8 mouse cellular contexts compared by ENCODE assay signal in genomic region chr13:101692866-101693691, GRCm38 (mm10).
A peak's percentile ranks its signal among the peaks of the same experiment; 100 is the strongest.
DNase-seq lines count a peak whose midpoint lies in the region; ATAC-seq and TF ChIP-seq lines count a peak whose summit lies in the region.

No protein-coding gene starts in this region.

- WGBS in heart, embryonic 10.5 days, result 54% methylated on average over 7 of the region's 7 CpGs
- WGBS in embryonic facial prominence, embryonic 14.5 days, result 54% methylated on average over 7 of the region's 7 CpGs
- WGBS in limb, embryonic 14.5 days, result 48% methylated on average over 7 of the region's 7 CpGs

- intact Hi-C loops in heart, postnatal 25 days (cut with DNase I), result loop anchor here (10.0 kb wide), 1 partner anchor 948 kb away; the partner anchor contains the start of gene Mrps36

- ATAC-seq in G1E (ENCODE audit: extremely low read depth, insufficient number of reproducible peaks, low FRiP score, poor library complexity, severe bottlenecking), result no peak
- no peak for ATAC-seq in embryonic facial prominence, embryonic 14.5 days (ENCODE audit: low read depth)
- ATAC-seq in limb, embryonic 14.5 days (ENCODE audit: low FRiP score, low read depth), result no peak

- H3K36me3 ChIP-seq in heart, embryonic 10.5 days, result peaks cover 14% of the 10 kb centered on the region
- H3K36me3 ChIP-seq in G1E (replicated peaks), result peaks cover 43% of the 10 kb centered on the region
- peaks cover 14% of the 10 kb centered on the region for H3K36me3 ChIP-seq in embryonic facial prominence, embryonic 14.5 days (ENCODE audit: control insufficient read depth, insufficient read depth, low read length)
- H3K36me3 ChIP-seq in limb, embryonic 14.5 days (ENCODE audit: control insufficient read depth, insufficient read depth, low read length), result peaks cover 13% of the 10 kb centered on the region

- peak; percentile 73 for DNase-seq in heart, embryonic 10.5 days (ENCODE audit: low spot score)
- DNase-seq in heart, postnatal 25 days (ENCODE audit: low spot score), result no peak
- no peak for DNase-seq in G1E (ENCODE audit: low spot score)
- DNase-seq in embryonic facial prominence, embryonic 14.5 days (ENCODE audit: low spot score), result no peak
- DNase-seq in limb, embryonic 14.5 days (ENCODE audit: low spot score), result no peak
- peak; percentile 74 for DNase-seq in telencephalon, adult 2 months (ENCODE audit: low read depth, low spot score)
- no peak for DNase-seq in layer of hippocampus, adult 11-12 months (ENCODE audit: low spot score)
- no peak for DNase-seq in urinary bladder, adult 2 months (ENCODE audit: low spot score)

- no peak for TF ChIP-seq POLR2A in limb, embryonic 14.5 days (IDR thresholded peaks at IDR 0.05; ENCODE audit: borderline replicate concordance, extremely low read depth, insufficient read depth, insufficient read length)

- peaks cover 37% of the 10 kb centered on the region for H3K4me1 ChIP-seq in heart, embryonic 10.5 days
- H3K4me1 ChIP-seq in G1E (ENCODE audit: insufficient read depth, low read depth, low read length), result peaks cover 62% of the 10 kb centered on the region
- H3K4me1 ChIP-seq in embryonic facial prominence, embryonic 14.5 days (ENCODE audit: control insufficient read depth, insufficient read depth, low read length), result peaks cover 38% of the 10 kb centered on the region
- peaks cover 41% of the 10 kb centered on the region for H3K4me1 ChIP-seq in limb, embryonic 14.5 days (ENCODE audit: control insufficient read depth, insufficient read depth, low read length)

- no peaks in the 10 kb centered on the region for H3K27me3 ChIP-seq in heart, embryonic 10.5 days (ENCODE audit: insufficient read depth, poor library complexity, severe bottlenecking)
- no peaks in the 10 kb centered on the region for H3K27me3 ChIP-seq in G1E (ENCODE audit: insufficient read depth, low read length)
- no peaks in the 10 kb centered on the region for H3K27me3 ChIP-seq in embryonic facial prominence, embryonic 14.5 days (replicated peaks; ENCODE audit: control insufficient read depth, insufficient read depth, low read length)
- H3K27me3 ChIP-seq in limb, embryonic 14.5 days (ENCODE audit: control insufficient read depth, insufficient read depth, low read length), result no peaks in the 10 kb centered on the region

- no peaks in the 10 kb centered on the region for H3K9me3 ChIP-seq in heart, embryonic 10.5 days
- no peaks in the 10 kb centered on the region for H3K9me3 ChIP-seq in G1E (replicated peaks)
- H3K9me3 ChIP-seq in embryonic facial prominence, embryonic 14.5 days (ENCODE audit: control insufficient read depth, low read length), result no peaks in the 10 kb centered on the region
- no peaks in the 10 kb centered on the region for H3K9me3 ChIP-seq in limb, embryonic 14.5 days (ENCODE audit: control insufficient read depth, low read length)

- peak overlapping the region; percentile 66; the same call in 1 of the 2 replicates for H3K9ac ChIP-seq in embryonic facial prominence, embryonic 14.5 days (ENCODE audit: low read depth, low read length)
- peak overlapping the region; percentile 72 for H3K9ac ChIP-seq in limb, embryonic 14.5 days (ENCODE audit: low read depth, low read length, severe bottlenecking)

- H3K4me2 ChIP-seq in embryonic facial prominence, embryonic 14.5 days (ENCODE audit: low read depth, low read length), result peak overlapping the region; percentile 77
- H3K4me2 ChIP-seq in limb, embryonic 14.5 days (replicated peaks; ENCODE audit: low read depth, low read length, severe bottlenecking), result peak overlapping the region; percentile 80

- TF ChIP-seq CTCF in G1E (IDR thresholded peaks at IDR 0.05; ENCODE audit: low read depth, low read length), result no peak

- peak overlapping the region; percentile 69 for H3K4me3 ChIP-seq in heart, embryonic 10.5 days
- H3K4me3 ChIP-seq in G1E (ENCODE audit: low read depth, low read length), result peak overlapping the region; percentile 35; the same call in 1 of the 2 replicates
- peak overlapping the region; percentile 52 for H3K4me3 ChIP-seq in embryonic facial prominence, embryonic 14.5 days (ENCODE audit: low read depth, low read length)
- H3K4me3 ChIP-seq in limb, embryonic 14.5 days (replicated peaks; ENCODE audit: low read length), result peak overlapping the region; percentile 57

- peak overlapping the region; percentile 73; the same call in 1 of the 2 replicates for H3K27ac ChIP-seq in heart, embryonic 10.5 days
- no peak overlapping the region; the same call in 1 of the 2 replicates for H3K27ac ChIP-seq in embryonic facial prominence, embryonic 14.5 days (replicated peaks; ENCODE audit: low read depth, low read length)
- 0 out of 2 replicates have a peak overlapping the region, but pooled peaks have one; percentile 56 for H3K27ac ChIP-seq in limb, embryonic 14.5 days (replicated peaks; ENCODE audit: low read depth, low read length)

Comparison
In these comparisons a context has a peak if more than half of its experiments do, and no peak if none do; other contexts are left out.
1. DNase-seq: peak in heart, embryonic 10.5 days (single experiment) and telencephalon, adult 2 months (single experiment); none in heart, postnatal 25 days (single experiment), G1E (single experiment), embryonic facial prominence, embryonic 14.5 days (single experiment), limb, embryonic 14.5 days (single experiment), layer of hippocampus, adult 11-12 months (single experiment) and urinary bladder, adult 2 months (single experiment).
2. Peak in every context shown above with its lines, with median percentiles within 50 percentile points of each other: H3K4me3 ChIP-seq.